Mouse (Mus musculus): ENCODE measurements around the gene Crat. TPM values are rescaled to one million over a fixed set of nuclear protein-coding genes. Genes with fewer than 3 reads are reported as not detected.
A peak's percentile ranks its signal among the peaks of the same experiment; 100 is the strongest.

Gene Crat
- polyA plus RNA-seq, 1 experiment from 2014 or later, result 22.0 TPM

DNA sequence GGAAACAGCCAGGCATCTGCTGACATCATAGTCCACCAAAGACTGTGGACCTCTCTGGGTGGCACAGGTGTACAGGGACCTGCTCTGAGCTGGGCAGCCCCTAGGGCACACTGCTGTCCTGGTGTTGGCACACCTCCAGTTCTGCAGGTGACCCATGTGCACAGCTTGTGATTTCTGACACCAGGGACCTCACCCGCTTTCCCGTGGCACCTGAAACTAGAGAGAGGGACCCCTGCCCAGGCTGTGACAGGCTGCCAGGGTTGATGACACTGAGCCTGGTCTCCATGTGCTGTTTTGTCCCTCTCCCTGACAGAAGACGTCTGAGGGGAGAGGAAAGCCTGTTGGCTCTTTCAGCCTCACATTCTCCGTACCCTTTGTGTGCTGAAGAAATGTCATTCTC lies 22.2 kb upstream of the Crat start:
- H3K4me1 ChIP-seq (replicated peaks; ENCODE audit: control insufficient read depth, insufficient read depth), result peaks cover 11% of the 10 kb centered on the region
- H3K9ac ChIP-seq (ENCODE audit: low read length), result no peak overlapping the region
- peaks cover 30% of the 10 kb centered on the region; the same call in 1 of the 2 replicates for H3K36me3 ChIP-seq (ENCODE audit: control insufficient read depth, insufficient read depth, low read length)
- H3K4me3 ChIP-seq (ENCODE audit: low read depth, low read length), result no peak overlapping the region
- ATAC-seq (ENCODE audit: low FRiP score, low TSS enrichment), result no peak
- 89% methylated on average over 4 of the region's 4 CpGs for WGBS
- DNase-seq (ENCODE audit: low spot score), result no peak
- no peaks in the 10 kb centered on the region for H3K27me3 ChIP-seq (ENCODE audit: control insufficient read depth, insufficient read depth, low read length)
- H3K4me2 ChIP-seq (replicated peaks; ENCODE audit: low read depth), result no peak overlapping the region
- H3K27ac ChIP-seq (replicated peaks), result no peak overlapping the region
- H3K9me3 ChIP-seq (ENCODE audit: control insufficient read depth, low read length), result no peaks in the 10 kb centered on the region
- no peak for TF ChIP-seq CTCF (IDR thresholded peaks at IDR 0.05; ENCODE audit: low read depth)
- no peak for TF ChIP-seq EP300 (optimal IDR thresholded peaks at IDR 0.05)

DNA sequence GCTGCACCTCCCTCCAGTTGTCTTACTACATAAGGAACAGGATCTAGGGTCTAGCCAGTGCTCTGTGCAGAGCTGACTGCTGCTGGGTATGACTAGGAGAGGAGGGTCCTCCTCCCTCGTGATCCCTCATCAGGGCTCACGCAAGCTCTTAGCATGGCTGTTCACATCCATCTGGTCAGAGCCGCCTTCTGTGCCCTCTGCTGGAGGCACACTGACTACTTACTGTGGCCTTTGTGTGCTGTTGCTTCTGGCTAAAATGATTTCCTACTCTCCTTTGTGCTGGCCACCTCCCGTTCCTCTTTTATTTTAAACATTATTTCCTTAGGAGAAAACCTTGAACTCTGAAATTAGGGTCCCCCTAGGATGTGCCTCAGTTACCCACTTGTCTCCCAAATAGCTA lies 21.2 kb upstream of the Crat start:
- peaks cover 35% of the 10 kb centered on the region; the same call in 1 of the 2 replicates for H3K36me3 ChIP-seq (ENCODE audit: control insufficient read depth, insufficient read depth, low read length)
- H3K9ac ChIP-seq (ENCODE audit: low read length), result no peak overlapping the region
- H3K9me3 ChIP-seq (ENCODE audit: control insufficient read depth, low read length), result no peaks in the 10 kb centered on the region
- no peak overlapping the region for H3K4me2 ChIP-seq (replicated peaks; ENCODE audit: low read depth)
- no peak overlapping the region for H3K27ac ChIP-seq (replicated peaks)
- peaks cover 3% of the 10 kb centered on the region; the same call in 1 of the 2 replicates for H3K4me1 ChIP-seq (replicated peaks; ENCODE audit: control insufficient read depth, insufficient read depth)
- ATAC-seq (ENCODE audit: low FRiP score, low TSS enrichment) (no peak), DNase-seq (ENCODE audit: low spot score) (no peak)
- no peak for TF ChIP-seq EP300 (optimal IDR thresholded peaks at IDR 0.05)
- TF ChIP-seq CTCF (IDR thresholded peaks at IDR 0.05; ENCODE audit: low read depth), result no peak
- H3K4me3 ChIP-seq (ENCODE audit: low read depth, low read length), result no peak overlapping the region
- no peaks in the 10 kb centered on the region for H3K27me3 ChIP-seq (ENCODE audit: control insufficient read depth, insufficient read depth, low read length)
- WGBS, result 83% methylated on average over 4 of the region's 4 CpGs

DNA sequence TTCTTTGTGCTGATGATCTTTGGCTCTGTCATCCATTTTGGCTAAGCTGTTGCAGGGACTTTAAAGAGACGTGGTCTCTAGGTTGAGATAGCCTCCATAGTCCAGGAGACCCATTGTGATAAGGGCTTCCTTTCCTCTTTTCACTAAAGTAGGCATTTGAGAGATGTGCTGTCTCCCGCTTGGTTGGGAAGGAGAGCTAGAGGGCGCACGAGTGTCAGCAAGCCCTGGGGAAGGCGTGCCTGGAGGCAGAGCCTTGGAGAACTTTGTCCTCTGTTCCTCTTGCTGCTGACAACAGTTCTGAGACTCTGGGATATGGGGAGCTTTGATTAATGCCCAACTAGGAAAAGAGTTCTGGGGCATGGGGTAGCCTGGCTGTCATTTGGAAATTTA lies 20.5 kb upstream of the Crat start:
- Histone ChIP-seq H3K4me1 (replicated peaks; ENCODE audit: control insufficient read depth, insufficient read depth) (no peaks in the 10 kb centered on the region), H3K27ac (replicated peaks) (0 out of 2 replicates have a peak overlapping the region, but pooled peaks have one; percentile 13), H3K27me3 (ENCODE audit: control insufficient read depth, insufficient read depth, low read length) (no peaks in the 10 kb centered on the region), H3K4me3 (ENCODE audit: low read depth, low read length) (no peak overlapping the region), H3K9me3 (ENCODE audit: control insufficient read depth, low read length) (no peaks in the 10 kb centered on the region), H3K36me3 (ENCODE audit: control insufficient read depth, insufficient read depth, low read length) (peaks cover 40% of the 10 kb centered on the region; the same call in 1 of the 2 replicates), H3K9ac (ENCODE audit: low read length) (no peak overlapping the region), H3K4me2 (replicated peaks; ENCODE audit: low read depth) (no peak overlapping the region)
- DNase-seq (ENCODE audit: low spot score) (peak; percentile 75), ATAC-seq (ENCODE audit: low FRiP score, low TSS enrichment) (no peak)
- no peak for TF ChIP-seq EP300 (optimal IDR thresholded peaks at IDR 0.05)
- peak; percentile 60 for TF ChIP-seq CTCF (IDR thresholded peaks at IDR 0.05; ENCODE audit: low read depth)
- WGBS, result 59% methylated on average over 5 of the region's 5 CpGs

DNA sequence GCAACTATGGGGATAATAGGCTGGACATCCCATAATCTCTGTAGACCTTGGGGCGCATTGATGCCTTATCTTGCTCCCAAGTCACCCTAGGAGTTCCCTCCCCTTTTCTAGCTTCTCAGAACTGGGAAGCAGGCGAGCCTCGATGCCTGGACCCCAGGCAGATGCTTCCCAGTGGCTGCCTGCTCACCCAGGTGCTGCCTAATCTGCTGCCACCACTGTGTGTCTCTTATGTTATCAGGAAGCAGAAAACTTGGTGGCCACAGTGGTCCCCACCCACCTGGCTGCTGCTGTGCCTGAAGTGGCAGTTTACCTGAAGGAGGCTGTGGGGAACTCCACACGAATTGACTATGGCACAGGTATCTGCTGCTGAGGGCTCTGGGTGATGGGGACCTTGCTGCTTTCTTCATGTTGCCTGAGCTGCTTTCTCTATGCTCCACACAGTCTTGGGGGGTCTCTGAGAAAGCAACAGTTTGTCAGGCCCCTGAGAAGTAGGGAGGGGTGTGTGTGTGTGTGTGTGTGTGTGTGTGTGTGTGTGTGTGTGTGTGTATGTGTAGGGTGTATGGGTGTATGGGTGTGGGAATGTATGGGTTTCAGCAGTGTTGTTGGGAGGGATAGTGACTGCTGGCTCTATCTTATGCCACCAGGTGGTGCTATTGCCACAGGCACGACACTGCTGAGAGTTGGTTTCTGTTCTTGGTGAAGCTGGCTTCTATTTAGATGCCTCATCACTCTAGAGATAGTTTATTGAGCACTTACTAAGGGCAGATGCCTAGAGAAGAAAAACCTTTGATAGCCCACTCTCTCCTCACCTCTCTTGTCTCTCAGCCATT lies 19.9 kb upstream of the Crat start:
- no peaks in the 10 kb centered on the region for H3K4me1 ChIP-seq (replicated peaks; ENCODE audit: control insufficient read depth, insufficient read depth)
- no peaks in the 10 kb centered on the region for H3K9me3 ChIP-seq (ENCODE audit: control insufficient read depth, low read length)
- peak; percentile 76 for ATAC-seq (ENCODE audit: low FRiP score, low TSS enrichment)
- WGBS, result 41% methylated on average over 5 of the region's 5 CpGs
- TF ChIP-seq EP300 (optimal IDR thresholded peaks at IDR 0.05) (no peak), CTCF (IDR thresholded peaks at IDR 0.05; ENCODE audit: low read depth) (peak; percentile 93)
- no peak overlapping the region for H3K27ac ChIP-seq (replicated peaks)
- H3K36me3 ChIP-seq (ENCODE audit: control insufficient read depth, insufficient read depth, low read length), result peaks cover 42% of the 10 kb centered on the region; the same call in 1 of the 2 replicates
- H3K9ac ChIP-seq (ENCODE audit: low read length), result no peak overlapping the region
- peak; percentile 70 for DNase-seq (ENCODE audit: low spot score)
- H3K27me3 ChIP-seq (ENCODE audit: control insufficient read depth, insufficient read depth, low read length), result no peaks in the 10 kb centered on the region
- H3K4me3 ChIP-seq (ENCODE audit: low read depth, low read length), result no peak overlapping the region
- H3K4me2 ChIP-seq (replicated peaks; ENCODE audit: low read depth), result no peak overlapping the region

DNA sequence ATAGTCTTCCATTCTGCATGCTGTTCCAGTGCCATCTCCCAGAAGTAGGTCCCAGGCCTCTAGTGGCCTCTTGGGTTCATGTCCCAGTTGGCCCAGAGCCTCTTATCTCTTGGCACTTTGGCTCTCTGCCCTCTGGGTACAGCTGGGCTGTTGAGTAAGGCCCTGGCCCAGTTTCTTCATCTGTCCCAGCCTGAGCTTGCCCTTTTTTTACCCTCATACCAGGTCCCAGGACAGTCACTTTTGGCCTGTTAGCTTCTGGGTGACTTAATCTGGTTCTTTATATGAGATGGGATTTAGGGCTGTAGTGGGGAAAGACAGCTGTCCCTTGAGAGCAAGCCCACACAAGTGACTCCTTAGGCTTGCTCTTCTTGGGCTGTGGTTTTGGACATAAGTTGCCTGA lies 13.5 kb upstream of the Crat start:
- Histone ChIP-seq H3K27ac (replicated peaks) (no peak overlapping the region), H3K27me3 (ENCODE audit: control insufficient read depth, insufficient read depth, low read length) (no peaks in the 10 kb centered on the region), H3K9ac (ENCODE audit: low read length) (no peak overlapping the region), H3K9me3 (ENCODE audit: control insufficient read depth, low read length) (no peaks in the 10 kb centered on the region), H3K4me1 (replicated peaks; ENCODE audit: control insufficient read depth, insufficient read depth) (no peaks in the 10 kb centered on the region), H3K4me2 (replicated peaks; ENCODE audit: low read depth) (no peak overlapping the region), H3K36me3 (ENCODE audit: control insufficient read depth, insufficient read depth, low read length) (peaks cover 39% of the 10 kb centered on the region), H3K4me3 (ENCODE audit: low read depth, low read length) (no peak overlapping the region)
- DNase-seq (ENCODE audit: low spot score) (no peak), ATAC-seq (ENCODE audit: low FRiP score, low TSS enrichment) (no peak)
- TF ChIP-seq CTCF (IDR thresholded peaks at IDR 0.05; ENCODE audit: low read depth) (no peak), EP300 (optimal IDR thresholded peaks at IDR 0.05) (no peak)

DNA sequence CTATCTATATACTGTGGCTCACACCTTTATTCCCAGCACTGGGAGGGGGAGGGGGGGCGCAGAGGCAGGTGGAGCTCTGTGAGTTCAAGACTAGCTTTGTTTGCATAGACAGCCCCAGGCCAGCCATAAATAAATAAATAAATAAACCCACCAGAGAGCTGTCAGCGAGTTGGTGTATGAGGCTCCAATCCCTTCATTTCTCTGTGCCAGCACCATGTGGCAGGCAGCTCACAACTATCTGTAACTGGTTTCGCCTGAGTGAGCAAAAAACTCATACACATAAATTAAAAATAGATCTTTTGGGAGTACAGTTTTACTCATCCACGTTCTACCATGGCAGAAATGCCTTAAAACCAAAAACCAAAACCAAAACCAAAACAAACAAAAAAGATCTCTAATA lies 5.8 kb upstream of the Crat start:
- DNase-seq (ENCODE audit: low spot score) (no peak), ATAC-seq (ENCODE audit: low FRiP score, low TSS enrichment) (no peak)
- Histone ChIP-seq H3K4me1 (replicated peaks; ENCODE audit: control insufficient read depth, insufficient read depth) (no peaks in the 10 kb centered on the region; the same call in 1 of the 2 replicates), H3K4me3 (ENCODE audit: low read depth, low read length) (no peak overlapping the region), H3K9me3 (ENCODE audit: control insufficient read depth, low read length) (no peaks in the 10 kb centered on the region), H3K27me3 (ENCODE audit: control insufficient read depth, insufficient read depth, low read length) (no peaks in the 10 kb centered on the region), H3K27ac (replicated peaks) (no peak overlapping the region), H3K9ac (ENCODE audit: low read length) (no peak overlapping the region), H3K36me3 (ENCODE audit: control insufficient read depth, insufficient read depth, low read length) (0 out of 2 replicates have a peak, but pooled peaks cover 2% of the 10 kb centered on the region), H3K4me2 (replicated peaks; ENCODE audit: low read depth) (no peak overlapping the region)
- 62% methylated on average over 4 of the region's 4 CpGs for WGBS
- no peak for TF ChIP-seq EP300 (optimal IDR thresholded peaks at IDR 0.05)
- TF ChIP-seq CTCF (IDR thresholded peaks at IDR 0.05; ENCODE audit: low read depth), result no peak
